Mouse (Mus musculus): ENCODE data around the gene Aqp5.

The Aqp5 gene

GRCm38 (mm10) chr15:99642622-99643021 lies 52.0 kb downstream of the Aqp5 start:
- DNase-seq, result no peak

GRCm38 (mm10) chr15:99643832-99644231 lies 53.2 kb downstream of the Aqp5 start:
- DNase-seq, result no peak
